Mouse (Mus musculus) liver, embryonic 11.5 days (tissue): ENCODE data around the gene 9930021J03Rik. TPM values are rescaled to one million over a fixed set of nuclear protein-coding genes. Genes with fewer than 3 reads are reported as not detected.

ENCODE experiments used
- ATAC-seq: fragments of 200-750 bp; cut with Nextera tagmentation; replicated peaks from 2 replicates; pipeline ENCODE4 v1.8.0; 2017; ENCODE audit warnings: moderate number of reproducible peaks, mild to moderate bottlenecking, moderate TSS enrichment, moderate library complexity; ENCODE audit not compliant: low FRiP score
- DNase-seq: peaks from one replicate; pipeline ENCODE4 v3.0.0-alpha.2; 2017; ENCODE audit warnings: low spot score
- H3K27ac ChIP-seq: fragments of 300-500 bp; sonication (generic); 2 replicates; pipeline ENCODE4 v1.5.1; 2014; ENCODE audit warnings: mild to moderate bottlenecking, low read depth, low read length, control low read depth
- H3K27me3 ChIP-seq: fragments of 300-500 bp; sonication (generic); replicated peaks from 2 replicates; pipeline ENCODE4 v1.6.1; 2014; ENCODE audit warnings: low read length, mixed read lengths; ENCODE audit not compliant: control insufficient read depth, insufficient read depth
- H3K36me3 ChIP-seq: fragments of 300-500 bp; sonication (generic); 2 replicates; pipeline ENCODE4 v1.6.1; 2014; ENCODE audit warnings: mild to moderate bottlenecking, low read length, moderate library complexity, mixed read lengths; ENCODE audit not compliant: control insufficient read depth, insufficient read depth
- H3K4me1 ChIP-seq: fragments of 300-500 bp; sonication (generic); replicated peaks from 2 replicates; pipeline ENCODE4 v1.6.1; 2014; ENCODE audit warnings: low read length, mixed read lengths; ENCODE audit not compliant: control insufficient read depth, insufficient read depth
- H3K4me2 ChIP-seq: fragments of 300-500 bp; sonication (generic); 2 replicates; pipeline ENCODE4 v1.6.1; 2014; ENCODE audit warnings: mild to moderate bottlenecking, control low read depth, moderate library complexity
- H3K4me3 ChIP-seq: fragments of 300-500 bp; sonication (generic); 2 replicates; pipeline ENCODE4 v1.5.1; 2014; ENCODE audit warnings: low read depth, low read length, control low read depth
- H3K9ac ChIP-seq: fragments of 300-500 bp; sonication (generic); 2 replicates; pipeline ENCODE4 v1.6.1; 2014; ENCODE audit warnings: low read depth, low read length, control low read depth
- H3K9me3 ChIP-seq: fragments of 300-500 bp; sonication (generic); 2 replicates; pipeline ENCODE4 v1.6.1; 2016; ENCODE audit warnings: low read length, inconsistent platforms, mixed read lengths; ENCODE audit not compliant: control insufficient read depth
- WGBS: fragments of 180-500 bp; shearing (Covaris S2); extraction: QIAGEN DNeasy Blood & Tissue Kit; methylation state at CpG from one replicate; pipeline ENCODE4 v1.1.7; 2014; 5-methylcytosine and 5-hydroxymethylcytosine counted together
- polyA plus RNA-seq: library from polyadenylated mRNA; unstranded; fragments of >200 nt; fragmentation: Nextera tagmentation; extraction: Ambion mirVana; gene quantifications from 2 replicates; pipeline ENCODE4 v1.2.1, GENCODE M21; 2014

The 9930021J03Rik gene
- polyA plus RNA-seq, 1 experiment from 2014 or later: 5.2 TPM

- no peaks in the 10 kb centered on the region for H3K9me3 ChIP-seq
- H3K27ac ChIP-seq: no peak overlapping the region
- DNase-seq (no peak), ATAC-seq (no peak)
- H3K4me3 ChIP-seq: no peak overlapping the region
- H3K4me2 ChIP-seq: no peak overlapping the region
- H3K36me3 ChIP-seq: no peaks in the 10 kb centered on the region
- H3K27me3 ChIP-seq: no peaks in the 10 kb centered on the region
- H3K4me1 ChIP-seq: no peaks in the 10 kb centered on the region
- no peak overlapping the region for H3K9ac ChIP-seq
- 65% methylated on average over 3 of the region's 3 CpGs for WGBS
These were observed 32.9 kb upstream of the 9930021J03Rik start for GRCm38 (mm10) chr19:29838636-29839135.

GRCm38 (mm10) chr19:29838171-29838570 lies 32.4 kb upstream of the 9930021J03Rik start:
- Histone ChIP-seq H3K4me3 (no peak overlapping the region), H3K27ac (no peak overlapping the region), H3K9ac (no peak overlapping the region), H3K4me1 (no peaks in the 10 kb centered on the region), H3K4me2 (no peak overlapping the region), H3K36me3 (no peaks in the 10 kb centered on the region), H3K9me3 (no peaks in the 10 kb centered on the region), H3K27me3 (no peaks in the 10 kb centered on the region)
- WGBS: 68% methylated on average over 1 of the region's 1 CpGs
- no peak for ATAC-seq
- no peak for DNase-seq

- H3K9me3 ChIP-seq: no peaks in the 10 kb centered on the region
- no peaks in the 10 kb centered on the region for H3K27me3 ChIP-seq
- no peak overlapping the region for H3K9ac ChIP-seq
- H3K4me3 ChIP-seq: no peak overlapping the region
- H3K4me1 ChIP-seq: no peaks in the 10 kb centered on the region
- no peak overlapping the region for H3K4me2 ChIP-seq
- no peak for DNase-seq
- no peaks in the 10 kb centered on the region for H3K36me3 ChIP-seq
- H3K27ac ChIP-seq: no peak overlapping the region
- WGBS: 69% methylated on average over 3 of the region's 3 CpGs
- ATAC-seq: no peak
These were observed 29.7 kb upstream of the 9930021J03Rik start for GRCm38 (mm10) chr19:29835364-29836034.

- no peaks in the 10 kb centered on the region for H3K9me3 ChIP-seq
- no peak overlapping the region for H3K27ac ChIP-seq
- H3K4me1 ChIP-seq: no peaks in the 10 kb centered on the region
- no peak overlapping the region for H3K9ac ChIP-seq
- no peak overlapping the region for H3K4me3 ChIP-seq
- WGBS: 66% methylated on average over 2 of the region's 2 CpGs
- no peaks in the 10 kb centered on the region for H3K36me3 ChIP-seq
- DNase-seq: no peak
- no peak for ATAC-seq
- no peak overlapping the region for H3K4me2 ChIP-seq
- no peaks in the 10 kb centered on the region for H3K27me3 ChIP-seq
These were observed 25.1 kb upstream of the 9930021J03Rik start for GRCm38 (mm10) chr19:29830911-29831310.

GRCm38 (mm10) chr19:29828558-29828957 lies 22.8 kb upstream of the 9930021J03Rik start:
- Histone ChIP-seq H3K4me2 (no peak overlapping the region), H3K4me1 (no peaks in the 10 kb centered on the region), H3K27me3 (no peaks in the 10 kb centered on the region), H3K36me3 (no peaks in the 10 kb centered on the region), H3K27ac (no peak overlapping the region), H3K4me3 (no peak overlapping the region), H3K9me3 (no peaks in the 10 kb centered on the region), H3K9ac (no peak overlapping the region)
- no peak for ATAC-seq
- DNase-seq: no peak
- WGBS: 70% methylated on average over 5 of the region's 5 CpGs

GRCm38 (mm10) chr19:29826686-29827085 lies 20.9 kb upstream of the 9930021J03Rik start:
- H3K4me3 ChIP-seq: no peak overlapping the region
- no peaks in the 10 kb centered on the region for H3K36me3 ChIP-seq
- whole genome bisulfite sequencing: 61% methylated on average over 1 of the region's 1 CpGs
- no peaks in the 10 kb centered on the region for H3K4me1 ChIP-seq
- DNase-seq (no peak), ATAC-seq (no peak)
- no peaks in the 10 kb centered on the region for H3K9me3 ChIP-seq
- H3K27me3 ChIP-seq: no peaks in the 10 kb centered on the region
- no peak overlapping the region for H3K4me2 ChIP-seq
- H3K9ac ChIP-seq: no peak overlapping the region
- no peak overlapping the region for H3K27ac ChIP-seq

GRCm38 (mm10) chr19:29825003-29825402 lies 19.2 kb upstream of the 9930021J03Rik start:
- Histone ChIP-seq H3K4me2 (no peak overlapping the region), H3K9me3 (no peaks in the 10 kb centered on the region), H3K36me3 (no peaks in the 10 kb centered on the region), H3K4me3 (no peak overlapping the region), H3K27me3 (no peaks in the 10 kb centered on the region), H3K9ac (no peak overlapping the region), H3K27ac (no peak overlapping the region), H3K4me1 (no peaks in the 10 kb centered on the region)
- ATAC-seq (no peak), DNase-seq (no peak)
- 43% methylated on average over 2 of the region's 2 CpGs for WGBS

- no peaks in the 10 kb centered on the region for H3K36me3 ChIP-seq
- no peaks in the 10 kb centered on the region for H3K4me1 ChIP-seq
- WGBS: 48% methylated on average over 6 of the region's 6 CpGs
- H3K27ac ChIP-seq: no peak overlapping the region
- no peaks in the 10 kb centered on the region for H3K9me3 ChIP-seq
- ATAC-seq (no peak), DNase-seq (no peak)
- no peaks in the 10 kb centered on the region for H3K27me3 ChIP-seq
- H3K4me3 ChIP-seq: no peak overlapping the region
- H3K9ac ChIP-seq: no peak overlapping the region
- H3K4me2 ChIP-seq: no peak overlapping the region
These were observed 18.4 kb upstream of the 9930021J03Rik start for GRCm38 (mm10) chr19:29824034-29824700.
